Mouse (Mus musculus): ENCODE data around the gene Ptprc.
A peak's percentile ranks its signal among the peaks of the same experiment; 100 is the strongest.

The Ptprc gene

GRCm38 (mm10) chr1:138148844-138149243 is 26.7 kb downstream of the Ptprc start:
- peak in 1 of 2 experiments; percentile 31 for DNase-seq

DNA sequence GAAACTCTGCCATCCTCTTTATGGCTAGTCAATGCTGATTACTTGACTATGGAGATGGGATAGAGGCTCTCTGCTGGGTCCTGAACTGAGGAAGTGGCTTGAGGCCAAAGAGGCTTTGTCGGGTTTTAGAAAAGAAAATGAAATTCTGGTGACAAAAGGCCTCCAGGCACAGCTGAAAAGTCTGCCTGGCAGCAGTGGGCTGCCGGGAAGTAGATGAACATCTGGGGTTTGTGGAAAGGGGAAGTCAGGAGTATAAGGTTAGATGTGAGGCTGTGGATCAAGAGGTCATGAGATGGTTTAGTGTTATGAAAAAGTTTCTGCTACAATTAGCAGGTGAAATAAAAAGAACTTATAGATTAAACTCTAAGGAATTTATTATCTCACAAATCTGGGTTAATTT is 29.9 kb downstream of the Ptprc start:
- peak; percentile 51 to 52 for DNase-seq

GRCm38 (mm10) chr1:138145148-138145547 is 30.4 kb downstream of the Ptprc start:
- DNase-seq = no peak

GRCm38 (mm10) chr1:138144365-138144764 is 31.1 kb downstream of the Ptprc start:
- DNase-seq = no peak

GRCm38 (mm10) chr1:138140769-138141168 is 34.7 kb downstream of the Ptprc start:
- no peak for DNase-seq

- DNase-seq = no peak
Measured at GRCm38 (mm10) chr1:138137696-138138095, 37.8 kb downstream of the Ptprc start.

DNA sequence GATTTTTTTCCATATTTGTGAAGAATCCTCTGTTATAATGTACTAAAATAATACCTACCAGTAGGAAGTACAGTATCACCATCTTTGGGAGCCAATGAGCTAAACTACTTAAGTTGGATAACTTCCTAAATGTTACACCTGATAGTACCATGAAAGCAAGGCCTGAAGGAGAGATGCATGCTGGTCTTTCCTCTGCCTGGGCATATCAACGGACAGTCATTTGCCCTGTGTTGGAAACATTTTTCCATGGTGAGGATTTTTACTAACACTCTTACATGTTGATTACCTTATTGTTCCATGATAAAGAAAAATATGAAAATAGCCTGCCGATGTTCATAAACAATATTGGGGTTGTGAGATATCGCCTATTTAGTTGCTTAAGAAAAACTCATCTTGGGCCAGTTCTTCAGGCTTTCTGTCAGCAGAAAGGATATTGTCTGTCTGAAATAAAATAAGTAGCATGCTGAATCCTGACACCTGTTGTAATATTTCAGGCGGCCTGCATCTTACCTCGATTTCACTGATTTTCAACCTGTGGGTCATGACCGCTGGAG is 38.4 kb downstream of the Ptprc start:
- no peak for DNase-seq

DNA sequence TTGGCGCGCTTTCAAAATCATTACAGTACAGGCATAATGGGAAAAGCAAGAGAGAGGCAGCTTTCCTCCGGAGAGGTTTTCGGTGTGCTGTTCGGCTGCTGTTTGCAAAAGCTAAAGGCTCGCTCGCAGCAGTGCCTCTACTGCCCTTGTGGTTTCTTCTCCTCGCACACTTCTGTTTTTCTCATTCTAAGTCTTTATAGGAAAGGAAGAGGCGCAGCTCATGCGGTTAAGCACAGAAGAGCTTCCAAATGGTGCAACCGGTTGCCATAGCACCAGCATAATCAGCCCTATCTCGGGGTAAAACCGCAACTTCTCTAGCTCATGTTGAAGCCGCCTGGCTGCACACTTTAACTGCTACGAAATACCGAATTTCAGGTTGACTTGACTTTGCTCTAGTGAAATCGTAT is 39.1 kb downstream of the Ptprc start:
- DNase-seq = peak; percentile 82 to 87

DNA sequence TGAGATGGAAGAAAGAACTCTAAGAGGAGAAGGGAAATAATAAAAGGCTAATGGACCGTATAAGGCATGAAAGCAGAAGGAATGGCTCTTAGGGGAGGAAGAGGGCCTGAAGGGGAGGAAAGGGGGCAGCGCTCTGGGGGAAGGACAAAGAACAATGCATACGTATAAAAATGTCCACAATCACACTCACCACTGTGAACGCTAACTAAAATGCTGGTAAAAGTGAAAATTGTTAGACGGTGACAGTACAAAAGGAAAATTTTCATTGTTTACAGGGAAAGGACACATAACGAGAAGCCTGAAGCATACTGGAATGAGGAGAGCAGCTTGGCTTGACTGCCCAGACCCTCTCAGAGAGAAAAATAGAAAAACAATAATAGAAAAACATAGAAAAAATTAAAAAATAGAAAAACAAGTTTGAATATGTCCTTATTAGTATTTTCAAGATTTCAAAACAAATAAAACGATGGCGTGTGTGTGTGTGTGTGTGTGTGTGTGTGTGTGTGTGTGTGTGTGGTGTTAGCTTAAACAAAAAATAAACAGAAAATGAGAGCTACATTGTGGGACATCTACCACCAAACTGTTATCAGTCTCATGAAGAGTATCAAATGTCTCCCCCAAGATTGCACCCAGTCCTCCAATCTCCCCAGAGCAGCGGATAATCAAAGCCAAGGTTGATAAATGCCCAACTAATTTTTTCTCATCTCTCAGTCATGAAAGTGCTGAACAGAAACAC is 39.7 kb downstream of the Ptprc start:
- peak in 1 of 2 experiments; percentile 15 for DNase-seq

GRCm38 (mm10) chr1:138135117-138135516 is 40.4 kb downstream of the Ptprc start:
- DNase-seq = peak in 1 of 2 experiments; percentile 3

DNA sequence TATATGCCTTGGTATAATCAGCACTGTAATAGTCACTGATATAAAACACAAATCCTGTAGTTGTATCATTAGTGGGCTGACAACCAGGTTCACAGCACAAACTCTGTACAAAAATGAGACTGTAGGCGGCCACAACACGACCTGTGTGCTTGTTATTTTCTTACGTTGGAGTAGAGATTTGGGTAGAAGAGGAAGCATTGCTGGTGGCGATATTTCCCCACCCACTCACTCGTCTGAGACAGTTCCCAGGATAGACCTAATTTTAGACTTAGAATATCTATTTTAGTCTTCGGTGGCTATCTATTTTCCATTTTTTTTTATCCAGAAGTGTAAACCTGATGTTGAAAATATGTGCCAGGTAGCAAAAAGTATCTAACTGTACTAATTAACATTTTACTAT is 41.2 kb downstream of the Ptprc start:
- peak; percentile 52 to 63 for DNase-seq

DNA sequence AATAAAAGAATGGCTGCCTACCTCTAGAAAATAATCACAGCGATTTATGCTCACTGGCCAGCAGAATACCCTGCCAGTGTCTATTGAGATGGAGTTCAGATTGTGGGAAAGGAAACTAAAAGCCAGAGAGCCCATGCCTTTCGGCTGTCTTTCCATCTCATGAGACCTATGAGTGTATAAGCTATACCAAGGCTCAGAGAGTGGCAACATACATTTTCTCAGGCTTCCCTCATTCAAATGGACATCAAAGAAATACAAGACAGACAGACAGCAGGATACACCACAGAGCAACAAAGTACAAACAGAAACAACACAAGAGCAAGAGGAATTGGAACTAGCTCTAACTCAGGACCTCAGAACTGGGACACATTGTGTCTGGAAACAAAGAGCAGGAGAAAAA is 43.8 kb downstream of the Ptprc start:
- peak in 1 of 2 experiments; percentile 1 for DNase-seq

GRCm38 (mm10) chr1:138130145-138130544 is 45.4 kb downstream of the Ptprc start:
- peak in 1 of 2 experiments; percentile 17 for DNase-seq

GRCm38 (mm10) chr1:138126843-138127242 is 48.7 kb downstream of the Ptprc start:
- DNase-seq = no peak

- DNase-seq = no peak
Measured at GRCm38 (mm10) chr1:138125281-138125680, 50.2 kb downstream of the Ptprc start.

DNA sequence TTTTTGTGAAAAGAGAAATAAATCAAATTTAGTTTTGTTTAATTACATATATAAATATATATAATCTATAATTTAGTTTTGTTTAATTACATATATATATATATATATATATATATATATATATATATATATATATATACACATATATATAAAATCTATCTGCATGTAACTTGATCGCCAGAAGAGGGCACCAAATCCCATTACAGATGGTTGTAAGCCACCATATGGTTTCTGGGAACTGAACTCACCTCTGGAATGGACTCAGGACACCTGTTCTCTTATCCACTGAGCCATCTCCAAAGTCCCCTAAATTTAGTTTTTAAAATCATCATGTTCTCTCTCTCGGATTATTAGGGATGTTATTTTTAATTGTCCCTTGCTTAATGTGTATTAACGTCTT is 51.6 kb downstream of the Ptprc start:
- peak; percentile 67 to 72 for DNase-seq

- DNase-seq = peak in 1 of 2 experiments; percentile 1
Measured at GRCm38 (mm10) chr1:138119895-138120294, 55.6 kb downstream of the Ptprc start.

- DNase-seq = no peak
Measured at GRCm38 (mm10) chr1:138093219-138093618, 82.3 kb downstream of the Ptprc start.

- peak; percentile 38 to 41 for DNase-seq
Measured at GRCm38 (mm10) chr1:138085810-138086209, 89.7 kb downstream of the Ptprc start.

- DNase-seq = no peak
Measured at GRCm38 (mm10) chr1:138083707-138084106, 91.8 kb downstream of the Ptprc start.

- DNase-seq = no peak
Measured at GRCm38 (mm10) chr1:138080308-138080707, 95.2 kb downstream of the Ptprc start.

GRCm38 (mm10) chr1:138044196-138044945 is 131.1 kb downstream of the Ptprc start:
- DNase-seq = peak; percentile 85 to 87

- DNase-seq = no peak
Measured at GRCm38 (mm10) chr1:138040556-138040955, 135.0 kb downstream of the Ptprc start.

- DNase-seq = no peak
Measured at GRCm38 (mm10) chr1:138039201-138039600, 136.3 kb downstream of the Ptprc start.

Data from B cell, adult 2 months (primary cell).